In genomic region chr7:101939758-101940157, GRCm38 (mm10) we compare ENCODE assay signal across 12 mouse cellular contexts. TPM values are rescaled to one million over a fixed set of nuclear protein-coding genes. Genes with fewer than 3 reads are reported as not detected.
"Had no signal": no experiment of that assay in that cellular context is flagged by ENCODE, and none has a peak within 500 bp of the region (broad histone marks: within the 10 kb centered on the region; RNA-seq: fewer than 3 reads in every experiment).

No protein-coding gene starts in this region.

- H3K9me3 ChIP-seq: limb, embryonic 10.5 days; liver, embryonic 13.5 days; lung, embryonic 15.5 days; midbrain, embryonic 12.5 days had no signal

- H3K4me3 ChIP-seq: left cerebral cortex, adult 2 months; limb, embryonic 10.5 days; liver, embryonic 13.5 days; lung, embryonic 15.5 days; midbrain, embryonic 12.5 days had no signal

- H3K27me3 ChIP-seq: liver, embryonic 13.5 days; lung, embryonic 15.5 days; midbrain, embryonic 12.5 days had no signal

- H3K27ac ChIP-seq: left cerebral cortex, adult 2 months; limb, embryonic 10.5 days; liver, embryonic 13.5 days; lung, embryonic 15.5 days; midbrain, embryonic 12.5 days had no signal

- H3K9ac ChIP-seq: liver, embryonic 13.5 days; liver, postnatal 0 days; lung, embryonic 15.5 days; midbrain, embryonic 12.5 days had no signal

- H3K36me3 ChIP-seq: lung, embryonic 15.5 days had no signal

- H3K4me2 ChIP-seq: liver, embryonic 13.5 days; lung, embryonic 15.5 days; midbrain, embryonic 12.5 days had no signal

- DNase-seq: liver, embryonic 13.5 days; liver, postnatal 0 days; right cerebral cortex, postnatal 14 days; thymus, postnatal 4 days had no signal

- ATAC-seq: hindbrain, embryonic 16.5 days; inflammation-experienced regulatory T-cells, adult 6 months; liver, postnatal 0 days; midbrain, embryonic 16.5 days had no signal

RNA-seq across cellular contexts. Expression of gene Tomt, which starts 33.6 kb away (rescaled TPM):
- total RNA-seq: layer of hippocampus, postnatal 25 days; left cerebral cortex, adult 2 months had no signal
